Mouse (Mus musculus): ENCODE data around the gene Zfp92.

GRCm38 (mm10) chrX:73477500-73477899 is 66.6 kb downstream of the Zfp92 start:
- TF ChIP-seq POLR2A (IDR thresholded peaks at IDR 0.05; ENCODE audit: borderline replicate concordance, control insufficient read depth, low read depth, low read length) (no peak), CTCF (IDR thresholded peaks at IDR 0.05; ENCODE audit: control insufficient read depth, insufficient read depth, low read length) (no peak)
